Mouse (Mus musculus): ENCODE measurements at regions not wholly inside any gene's neighbourhood (a gene's known extent, or its start where the extent isn't known, plus 50 kb on each side); places are given as distances from the start of the nearest gene placed in this dataset.

- TF ChIP-seq HCFC1 (IDR thresholded peaks at IDR 0.05; ENCODE audit: borderline replicate concordance, insufficient read depth, low read length) (no peak), ZC3H11A (IDR thresholded peaks at IDR 0.05; ENCODE audit: borderline replicate concordance, low read depth, low read length) (no peak), MAFK (IDR thresholded peaks at IDR 0.05; ENCODE audit: insufficient read depth, low read depth, low read length) (no peak), ZNF384 (IDR thresholded peaks at IDR 0.05; ENCODE audit: low read depth, low read length) (no peak)
Observed at GRCm38 (mm10) chr11:45738331-45738730, 113.5 kb upstream of the Clint1 start.
